Mouse (Mus musculus): Measurements from ENCODE around the gene Mrpl16.

Mrpl16 gene

DNA sequence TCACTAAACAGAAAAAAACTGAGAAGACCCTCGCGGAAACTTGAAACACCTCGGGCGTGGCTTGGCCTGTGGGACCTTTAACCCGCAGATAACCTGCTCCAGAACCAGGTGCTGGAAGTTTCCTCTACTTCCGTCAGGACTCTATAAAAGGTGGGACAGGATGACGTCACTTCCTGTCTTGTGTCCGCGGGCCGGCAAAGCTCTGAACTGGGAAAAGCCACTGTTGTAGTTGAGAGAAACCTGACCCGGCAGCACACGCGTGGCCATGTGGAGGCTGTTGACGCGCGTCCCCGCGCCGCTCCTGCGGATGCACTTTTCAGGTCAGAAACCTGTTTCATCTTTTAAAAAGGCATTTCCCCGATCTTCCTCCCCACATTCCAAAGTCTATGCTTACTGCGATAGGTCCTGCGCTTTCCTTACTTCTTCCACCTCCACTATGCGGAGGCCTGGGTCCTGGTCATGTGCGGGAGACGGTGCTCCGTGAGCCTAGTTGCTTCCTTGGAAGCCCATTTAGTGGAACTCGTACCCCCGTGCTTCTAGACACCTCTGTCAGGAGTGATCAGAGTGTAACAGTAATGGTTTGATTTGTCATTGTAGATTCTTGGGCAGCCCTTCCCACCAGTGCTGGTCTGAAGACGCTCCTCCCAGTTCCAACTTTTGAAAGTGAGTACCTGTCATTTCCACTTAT lies at the start of gene Mrpl16:
Mrpl16 (plus strand) TSS at position 187 of the 688 bp plus-strand sequence.
- DNase-seq (ENCODE audit: low spot score in 2 of 2): peak; percentile 72 to 86

DNA sequence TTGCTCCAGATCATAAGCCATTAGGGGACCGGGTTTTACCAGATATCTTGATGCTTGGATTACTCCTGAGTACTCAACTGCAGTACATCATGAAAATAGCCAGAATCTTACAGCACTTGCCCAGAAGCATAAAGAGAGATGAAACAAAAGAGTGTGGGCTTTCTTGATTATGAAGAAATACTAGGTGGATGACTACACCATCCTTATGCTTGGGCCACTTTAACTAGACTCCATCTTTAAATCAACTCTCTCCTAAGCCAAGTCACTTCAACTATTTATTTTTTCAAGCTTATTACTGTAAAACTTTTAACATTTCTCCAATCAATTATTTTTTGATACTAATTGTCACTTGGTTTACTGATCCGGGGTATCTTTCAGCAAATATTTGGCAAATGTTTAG lies 46.3 kb upstream of the Mrpl16 start:
- DNase-seq (ENCODE audit: low spot score in 2 of 2): no peak

DNA sequence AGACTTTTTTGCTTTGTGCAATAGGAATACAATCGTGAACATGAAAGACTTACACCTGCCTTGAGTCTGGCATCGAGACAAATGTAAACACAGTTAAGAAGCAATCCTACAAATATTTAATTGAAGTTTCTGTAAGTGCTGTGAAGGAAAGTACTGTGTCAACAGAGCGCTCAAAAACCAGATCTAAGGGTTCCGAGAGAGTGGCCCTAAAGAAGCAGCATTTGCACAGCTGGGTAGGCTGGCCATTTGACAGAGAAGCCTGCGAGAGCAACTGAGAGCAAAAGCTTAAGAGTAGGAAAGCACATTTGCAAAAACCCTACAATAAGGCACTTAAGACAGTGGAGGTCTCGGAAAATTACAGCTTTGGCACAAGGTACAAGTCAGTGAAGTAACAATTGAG lies 45.9 kb upstream of the Mrpl16 start:
- no peak for DNase-seq (ENCODE audit: low spot score in 2 of 2)

DNA sequence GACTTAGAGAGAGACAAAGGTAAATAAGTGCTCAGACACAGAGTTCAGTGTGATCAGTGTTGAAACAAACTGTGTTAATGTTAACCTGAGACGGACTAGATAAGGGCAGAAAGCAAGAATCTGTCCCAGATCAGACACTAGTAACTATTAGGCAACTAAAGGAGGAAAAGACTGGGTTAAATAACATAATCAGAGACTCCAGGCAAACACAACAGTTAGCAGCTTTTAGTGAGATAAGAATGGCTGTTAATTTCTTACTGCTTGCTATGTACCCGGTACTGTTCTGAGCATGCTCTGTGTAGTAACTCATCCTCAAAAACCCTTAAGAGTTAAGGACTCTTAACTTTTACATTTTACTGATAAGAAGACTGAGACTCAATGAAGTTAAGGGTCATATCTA lies 44.3 kb upstream of the Mrpl16 start:
- DNase-seq (ENCODE audit: low spot score in 2 of 2): no peak

DNA sequence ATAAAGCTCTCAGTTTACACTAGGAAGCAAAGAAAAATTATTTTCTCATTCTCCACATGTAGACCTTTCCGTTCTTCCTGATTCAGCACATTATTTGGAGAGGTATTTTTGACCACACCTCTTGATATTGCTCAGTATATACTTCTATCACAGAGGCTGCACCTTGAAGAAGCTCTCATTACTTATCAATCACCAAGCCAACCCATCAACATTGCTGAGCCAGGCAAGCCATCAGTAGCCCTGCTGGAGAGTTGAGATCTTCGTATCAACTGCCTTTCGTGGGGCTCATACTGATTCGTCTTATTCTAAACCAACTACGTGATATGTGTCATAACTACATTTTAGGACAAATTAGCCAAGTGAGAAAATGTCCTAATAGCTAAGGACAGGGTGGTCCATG lies 42.9 kb upstream of the Mrpl16 start:
- DNase-seq (ENCODE audit: low spot score in 2 of 2): no peak

DNA sequence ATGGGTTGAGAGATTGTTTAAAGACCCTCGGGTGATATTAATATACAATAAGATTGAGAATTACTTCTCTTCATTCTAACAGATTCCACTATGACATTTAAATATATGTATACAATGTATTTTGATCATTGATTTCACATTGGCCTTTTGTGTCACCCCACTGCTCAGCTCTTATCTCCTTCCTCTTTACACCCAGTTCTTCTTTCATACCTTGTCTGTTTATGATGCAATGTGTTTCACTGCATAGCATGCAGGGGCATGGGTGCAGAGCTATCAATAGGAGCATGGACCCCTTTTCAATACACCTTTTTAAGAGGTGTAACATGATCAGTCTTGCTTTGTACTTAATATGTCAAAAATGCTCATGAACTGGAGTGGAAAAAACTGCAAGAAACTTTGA lies 39.9 kb upstream of the Mrpl16 start:
- no peak for DNase-seq (ENCODE audit: low spot score in 2 of 2)

DNA sequence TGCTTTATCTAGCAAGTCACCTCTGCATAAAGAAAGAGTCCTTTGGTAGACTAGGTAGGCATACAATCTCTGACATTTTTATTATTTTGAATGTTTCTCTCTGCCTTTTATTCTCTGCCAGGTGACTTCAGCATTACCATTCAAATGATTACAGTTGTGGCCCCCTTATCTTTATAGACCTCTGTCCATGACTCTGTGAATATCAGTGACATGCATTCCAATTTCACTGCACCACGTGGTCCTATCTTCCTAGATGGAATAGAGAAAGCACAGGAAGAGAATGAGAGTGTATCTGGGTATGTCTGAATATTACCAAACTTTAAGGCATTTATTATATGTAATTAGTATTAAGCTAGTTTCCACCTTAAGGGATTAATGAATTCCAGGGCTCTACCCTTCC lies 33.7 kb upstream of the Mrpl16 start:
- DNase-seq (ENCODE audit: low spot score in 2 of 2): no peak

DNA sequence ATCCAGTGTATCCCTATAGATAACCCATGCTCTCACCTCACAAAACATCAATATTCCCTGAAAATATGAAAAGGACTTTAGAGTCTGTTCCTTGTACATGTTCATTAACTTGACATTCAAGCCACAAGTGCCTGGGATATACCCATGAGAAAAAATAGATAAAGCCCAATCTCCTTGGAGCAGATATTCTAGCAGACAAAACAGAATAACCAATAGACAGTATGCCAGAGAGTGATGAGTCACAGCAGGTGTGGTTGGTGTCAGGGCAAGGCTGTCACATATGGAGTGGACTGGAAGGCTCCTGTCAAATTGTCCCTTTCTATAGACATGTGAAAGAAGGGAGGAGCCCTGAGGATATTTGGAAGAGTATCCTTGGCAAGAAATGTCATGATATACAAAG lies 24.5 kb upstream of the Mrpl16 start:
- no peak for DNase-seq (ENCODE audit: low spot score in 2 of 2)

DNA sequence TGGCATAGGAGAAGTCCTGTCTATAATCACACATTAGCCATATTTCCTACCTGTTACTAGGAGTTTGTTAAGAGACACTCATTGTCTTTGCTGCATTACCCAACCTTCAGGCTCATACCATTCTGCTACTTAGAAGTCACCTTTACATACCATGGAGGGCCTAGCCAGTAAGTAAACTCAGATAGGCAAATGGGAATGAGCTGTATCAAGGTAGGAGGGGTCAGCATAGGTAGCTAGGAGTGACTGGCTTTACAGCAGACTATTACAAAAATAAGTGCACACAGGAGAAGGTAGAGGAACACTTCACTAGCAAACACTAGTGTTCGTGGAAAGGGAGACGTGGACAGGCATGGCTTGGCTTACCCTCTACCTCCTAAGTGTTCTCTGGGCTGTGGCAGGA lies 22.9 kb upstream of the Mrpl16 start, which contains the start of gene Gif:
Gif (plus strand) TSS at position 257 of the 400 bp plus-strand sequence.
- DNase-seq (ENCODE audit: low spot score in 2 of 2): no peak

DNA sequence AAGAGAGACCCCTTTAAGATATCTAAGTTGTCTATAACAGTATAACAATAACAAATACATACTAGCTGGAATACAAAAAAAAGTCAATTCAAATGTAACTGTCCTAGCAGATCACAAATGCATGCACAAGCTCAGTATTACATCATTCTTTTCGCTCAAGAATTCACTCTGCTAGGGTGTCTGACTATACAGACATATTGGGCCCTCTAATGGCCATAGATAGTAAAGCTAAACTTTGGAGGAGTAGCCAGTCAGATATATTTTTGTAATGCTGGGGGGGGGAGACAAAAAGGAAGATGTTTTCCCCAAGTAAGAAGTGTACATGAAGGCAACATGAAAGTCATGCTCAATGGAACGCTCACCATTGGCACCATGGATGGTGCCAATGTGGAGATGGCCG lies 5.1 kb upstream of the Mrpl16 start:
- no peak for DNase-seq (ENCODE audit: low spot score in 2 of 2)

DNA sequence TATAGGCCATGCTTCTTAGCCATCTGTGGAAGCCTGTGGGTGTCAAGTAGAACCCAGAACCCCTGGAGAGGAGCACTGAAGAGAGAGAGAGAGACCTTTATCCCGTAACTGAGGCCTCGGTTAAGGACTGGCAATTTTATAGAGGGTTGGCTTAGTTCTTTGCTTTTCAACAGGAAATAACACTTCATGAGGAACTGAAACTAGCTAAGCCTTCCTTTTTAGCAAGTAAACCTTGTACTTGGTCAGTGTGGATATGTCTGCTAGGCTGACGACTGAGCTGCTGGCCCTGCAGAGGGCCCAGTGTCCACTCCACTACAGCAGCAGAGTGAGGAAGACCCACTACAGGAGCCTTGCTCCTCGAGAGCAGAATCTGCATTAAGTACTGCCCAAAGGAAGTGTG lies 3.8 kb upstream of the Mrpl16 start:
- peak; percentile 6 to 44 for DNase-seq (ENCODE audit: low spot score in 2 of 2)

DNA sequence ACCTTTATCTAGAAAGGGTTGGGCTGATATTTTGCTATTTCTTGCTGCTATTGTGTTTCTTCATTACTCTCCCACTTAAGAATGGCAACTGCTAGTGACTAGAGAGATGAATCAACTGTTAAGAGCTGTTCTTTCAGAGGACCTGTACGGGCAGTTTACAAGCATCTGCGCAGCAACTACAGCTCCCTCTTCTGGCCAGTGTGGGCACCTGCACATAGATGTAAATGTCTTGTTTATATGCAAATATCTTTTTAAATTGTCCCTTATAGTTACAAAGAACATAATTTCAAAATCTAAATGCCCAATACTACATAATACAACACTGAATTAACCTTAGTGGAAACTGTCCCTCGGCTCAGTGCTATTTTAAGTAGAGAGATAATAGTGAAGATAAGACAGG lies 2.0 kb upstream of the Mrpl16 start:
- no peak for DNase-seq (ENCODE audit: low spot score in 2 of 2)

DNA sequence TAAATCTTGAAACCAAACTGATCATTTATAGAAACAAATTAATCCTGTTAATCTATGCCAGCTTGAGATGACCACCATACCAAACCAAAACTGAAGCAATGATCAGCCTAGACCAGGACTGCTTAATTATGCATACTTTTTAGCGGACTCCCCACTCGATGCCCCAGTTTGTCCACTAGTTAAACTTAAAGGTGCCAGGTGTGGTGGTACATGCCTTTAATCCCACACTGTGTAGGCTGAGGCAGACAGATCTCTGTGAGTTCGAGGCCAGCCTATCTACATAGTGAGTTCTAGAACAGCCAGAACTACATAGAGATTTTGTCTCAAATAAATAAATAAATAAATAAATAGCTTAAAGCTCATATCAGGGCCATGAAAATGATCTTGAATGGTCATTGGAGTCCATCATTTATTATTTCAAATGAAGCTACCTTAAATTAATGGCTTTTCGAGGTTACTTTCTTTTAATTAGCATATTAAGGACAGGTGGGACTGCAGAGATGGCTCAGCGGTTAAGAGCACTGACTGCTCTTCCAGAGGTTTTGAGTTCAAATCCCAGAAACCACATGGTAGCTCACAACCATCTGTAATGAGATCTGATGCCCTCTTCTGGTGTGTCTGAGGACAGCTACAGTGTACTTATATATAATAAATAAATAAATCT lies 802 bp upstream of the Mrpl16 start:
- DNase-seq (ENCODE audit: low spot score in 2 of 2): no peak

DNA sequence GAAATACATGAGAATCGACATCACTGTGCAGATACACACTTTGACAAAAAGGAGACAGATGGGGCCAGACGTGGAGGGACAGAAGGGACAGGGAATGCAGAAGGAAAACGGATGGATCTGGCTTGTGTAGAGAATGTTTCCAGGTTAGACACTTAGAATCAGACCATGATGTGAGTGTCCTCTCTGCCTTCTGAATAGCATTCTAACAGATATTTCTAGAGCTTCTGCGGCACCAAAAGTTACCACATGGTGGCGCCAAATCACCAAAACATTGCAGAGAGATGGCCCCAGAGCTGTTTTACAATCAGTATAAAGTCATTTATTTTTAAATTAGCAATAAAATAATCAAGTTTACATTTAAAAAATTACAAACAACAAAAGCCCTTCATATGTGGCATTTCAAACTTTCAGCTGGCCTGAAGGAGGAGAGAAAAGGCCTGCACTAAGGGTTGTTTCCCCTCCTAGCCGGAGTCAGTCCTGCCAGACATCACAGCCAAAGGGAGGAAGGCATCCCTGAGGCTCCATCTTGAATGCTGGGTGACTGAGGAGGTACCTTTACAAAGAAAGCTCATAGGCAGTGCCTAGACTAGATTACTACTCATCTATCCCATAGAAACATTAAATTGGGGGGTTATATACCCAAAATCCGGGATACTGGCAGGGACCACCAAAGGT lies 7.1 kb downstream of the Mrpl16 start:
- DNase-seq (ENCODE audit: low spot score in 2 of 2): peak in 1 of 2 experiments; percentile 34

DNA sequence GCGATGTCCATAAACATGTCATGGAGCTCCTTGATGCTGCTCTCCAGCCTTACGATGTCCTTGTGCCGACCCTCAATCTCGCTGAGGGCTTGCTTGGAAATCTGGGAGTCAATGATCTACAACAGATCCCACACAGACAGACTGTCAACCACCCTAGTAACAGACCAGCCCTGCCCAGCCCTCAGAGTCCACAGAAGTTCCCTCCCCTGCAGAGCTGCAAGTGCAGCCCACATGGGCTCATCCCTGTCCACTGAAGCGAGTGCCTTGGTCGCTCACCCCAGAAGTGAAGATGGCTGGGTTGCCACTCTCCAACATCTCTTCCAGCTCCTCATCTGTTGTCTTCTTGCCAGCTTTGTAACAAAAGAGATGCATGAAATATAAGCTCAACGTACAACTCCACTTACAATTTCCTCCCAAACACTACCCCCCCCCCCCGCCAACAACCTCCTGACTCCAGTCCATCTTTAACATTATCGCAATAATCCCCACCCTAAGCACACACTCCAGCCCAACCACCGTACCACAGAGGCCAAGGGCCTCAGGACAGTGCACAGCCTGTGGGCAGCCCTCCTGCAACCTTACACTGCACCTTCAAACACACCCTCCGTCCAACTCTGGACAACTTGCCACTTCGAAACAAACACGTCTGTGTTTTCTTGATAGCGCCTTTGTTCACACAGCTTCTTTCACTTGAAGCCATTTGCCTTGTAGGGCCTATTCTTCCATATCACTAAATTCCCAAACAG lies 15.4 kb downstream of the Mrpl16 start:
- DNase-seq (ENCODE audit: low spot score in 2 of 2): no peak

DNA sequence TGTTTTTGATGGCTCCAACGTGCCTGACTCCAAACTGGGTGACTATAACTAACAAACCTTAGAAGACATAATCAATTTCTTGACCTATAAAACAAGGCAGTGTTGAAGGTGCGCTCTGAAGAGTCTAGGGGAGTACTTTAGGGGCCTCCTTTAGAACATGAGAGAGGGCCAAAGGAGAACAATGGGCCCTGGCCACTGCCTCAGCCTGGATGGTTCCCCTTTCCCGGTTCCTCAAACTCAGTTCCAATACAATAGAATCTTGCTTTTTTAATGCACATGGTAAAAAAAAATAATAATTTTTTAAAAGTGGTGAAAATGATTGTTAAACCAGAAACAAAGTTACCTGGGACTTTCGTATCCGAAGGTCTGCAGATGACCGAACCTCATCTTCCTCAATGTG lies 17.6 kb downstream of the Mrpl16 start:
- no peak for DNase-seq (ENCODE audit: low spot score in 2 of 2)

DNA sequence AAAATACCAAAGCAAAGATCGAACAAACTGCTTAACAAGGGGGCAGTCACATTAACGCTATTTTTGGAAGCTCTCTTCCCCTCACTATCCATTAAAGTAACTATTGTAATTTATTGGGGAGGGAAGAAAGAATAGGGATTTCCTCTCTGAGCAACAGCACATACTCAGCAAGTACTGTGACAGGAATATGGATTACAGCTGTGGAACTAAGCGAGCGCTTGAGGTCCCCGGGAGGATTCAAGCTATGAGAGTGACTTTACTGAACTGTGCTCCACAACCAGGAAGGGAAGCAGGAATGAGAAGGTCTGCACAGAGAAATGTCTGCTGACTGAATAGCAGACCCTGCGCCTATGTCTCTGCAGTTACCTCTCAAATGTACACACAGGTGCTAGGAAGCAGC lies 18.7 kb downstream of the Mrpl16 start:
- DNase-seq (ENCODE audit: low spot score in 2 of 2): no peak

DNA sequence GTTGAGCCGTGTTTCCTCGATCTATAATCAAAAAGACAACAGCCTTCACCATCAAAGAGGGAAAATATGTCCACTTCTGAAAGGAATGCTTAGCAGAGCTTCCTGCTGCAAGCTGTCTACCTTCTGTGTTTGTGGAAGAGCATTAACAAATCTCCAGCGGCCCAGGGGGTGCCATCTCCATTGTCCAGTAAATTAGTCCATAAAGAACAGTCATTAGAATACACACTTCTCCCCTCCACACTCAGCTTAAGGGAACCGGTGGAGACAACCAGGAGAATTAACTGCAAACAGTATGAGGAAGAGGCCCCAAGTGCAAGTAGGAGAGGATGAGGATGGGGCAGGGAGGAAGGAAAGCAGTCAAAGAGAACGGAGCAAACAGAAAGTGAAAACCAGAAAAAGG lies 21.6 kb downstream of the Mrpl16 start:
- DNase-seq (ENCODE audit: low spot score in 2 of 2): no peak

DNA sequence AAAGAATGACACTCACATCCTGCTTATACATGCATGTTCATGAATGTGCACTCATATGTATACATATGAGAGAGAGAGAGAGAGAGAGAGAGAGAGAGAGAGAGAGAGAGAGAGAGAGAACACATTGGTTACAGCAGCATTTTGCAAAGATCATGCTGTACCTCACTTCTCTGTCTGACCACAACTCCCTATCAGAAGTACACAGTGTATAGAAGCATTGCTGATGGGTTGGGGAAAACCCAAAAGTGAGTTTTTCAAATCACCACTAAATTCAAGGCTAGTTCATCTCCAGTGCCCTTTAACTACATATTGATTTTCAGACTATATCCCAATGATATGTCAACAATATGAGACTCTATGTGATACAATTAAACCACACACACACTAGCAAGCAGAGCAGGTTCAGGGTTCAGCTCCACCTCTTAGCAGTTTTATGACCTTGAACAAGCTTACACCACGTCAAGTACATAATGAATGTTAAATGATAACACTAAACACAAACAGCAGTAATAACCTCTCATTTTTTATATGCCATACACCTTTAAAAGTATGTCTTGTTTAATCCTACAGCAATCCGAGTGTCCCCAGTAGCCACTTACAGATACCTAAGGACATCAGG lies 23.7 kb downstream of the Mrpl16 start:
- no peak for DNase-seq (ENCODE audit: low spot score in 2 of 2)

DNA sequence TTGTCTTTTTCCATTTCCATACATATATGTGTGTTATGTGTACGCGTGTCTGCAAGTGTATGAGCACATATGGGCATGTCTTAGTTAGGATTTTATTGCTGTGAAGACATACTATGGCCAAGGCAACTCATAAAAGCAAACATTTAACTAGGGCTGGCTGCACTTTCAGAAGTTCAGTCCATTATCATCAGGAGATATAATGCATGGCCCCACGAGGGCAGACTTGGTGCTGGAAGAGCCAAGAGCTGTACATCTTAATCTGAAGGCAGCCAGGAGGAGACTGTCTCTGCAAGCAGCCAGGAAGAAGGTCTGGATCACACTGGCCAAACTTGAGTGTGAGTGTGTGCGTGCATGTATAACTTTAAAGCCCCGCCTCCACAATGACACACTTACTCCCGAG lies 24.3 kb downstream of the Mrpl16 start:
- no peak for DNase-seq (ENCODE audit: low spot score in 2 of 2)

DNA sequence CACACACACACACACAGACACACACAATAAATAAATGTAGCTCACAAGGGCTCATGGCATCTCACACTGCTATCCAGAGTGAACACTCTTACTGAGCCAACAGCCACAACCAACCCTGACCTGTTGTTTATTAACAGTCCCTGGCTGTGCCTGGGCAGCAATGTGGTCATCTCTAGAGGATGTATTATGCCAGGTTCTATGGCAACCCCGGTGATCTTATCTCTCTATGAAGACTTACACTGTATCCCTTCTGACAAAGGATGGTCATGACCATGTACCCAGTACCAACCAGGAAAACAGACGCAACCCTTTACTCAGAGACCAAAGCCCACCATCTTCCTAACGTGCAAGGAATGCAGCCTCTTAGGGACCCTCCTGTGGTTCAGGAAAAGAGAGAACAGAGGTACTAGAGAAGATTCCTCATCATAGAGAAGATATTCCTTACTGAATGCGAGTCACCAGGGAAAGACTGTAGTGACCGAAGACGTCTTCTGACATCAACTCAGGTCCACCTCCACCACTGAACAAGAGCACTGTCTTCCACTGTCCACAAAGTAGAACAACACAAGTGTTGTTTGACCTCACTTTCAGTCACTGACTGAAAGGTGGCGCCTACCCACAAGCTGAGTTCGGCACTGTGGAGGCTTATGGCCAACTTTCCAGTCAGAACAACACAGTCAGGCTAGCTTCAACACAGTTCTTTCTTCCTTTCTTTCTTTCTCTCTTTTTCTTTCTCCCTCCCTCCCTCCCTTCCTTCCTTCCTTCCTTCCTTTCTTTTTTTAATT lies 30.5 kb downstream of the Mrpl16 start:
- DNase-seq (ENCODE audit: low spot score in 2 of 2): no peak

Measured in heart, adult 9 months (tissue).